Mouse (Mus musculus) ES-CJ7 (cell line): ENCODE results near the gene Gm3512.
"Not testable (repeated sequence)": the region's sequence is repeated elsewhere in the genome, so short reads cannot be mapped to it uniquely, and the experiment has no call there.

Experiments used
- DNase-seq: peaks from one replicate; pipeline ENCODE4 v3.0.0; 2011; ENCODE audit warnings: low read depth, low spot score

The Gm3512 gene

DNA sequence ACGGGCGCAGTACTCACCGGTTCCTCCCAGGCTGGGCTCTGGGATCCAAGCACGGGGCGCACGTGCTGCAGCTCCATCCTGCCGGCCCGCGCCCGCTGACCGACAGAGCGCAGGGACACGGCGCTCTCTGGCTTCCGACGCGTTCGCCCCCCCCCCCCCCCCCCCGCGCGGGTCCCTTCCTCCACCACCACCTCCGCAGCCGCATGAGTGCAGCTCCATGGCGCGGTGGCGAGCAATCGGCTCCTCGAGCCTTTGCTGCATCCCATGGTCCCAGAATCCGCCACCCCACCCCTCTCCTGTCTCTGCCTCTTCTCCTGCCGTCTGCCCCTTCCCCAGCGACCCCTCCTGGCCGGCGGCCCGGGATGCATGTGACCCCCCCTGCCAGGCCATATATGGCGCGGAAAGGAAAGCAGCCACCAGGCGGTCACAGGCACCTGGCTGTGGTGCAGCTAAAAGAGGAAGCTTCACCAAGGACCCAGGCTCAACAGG lies at the start of gene Gm3512:
TSS of gene Gm3512 (minus strand) at position 51 of the 489 bp plus-strand sequence.
- not testable (repeated sequence) for DNase-seq

DNA sequence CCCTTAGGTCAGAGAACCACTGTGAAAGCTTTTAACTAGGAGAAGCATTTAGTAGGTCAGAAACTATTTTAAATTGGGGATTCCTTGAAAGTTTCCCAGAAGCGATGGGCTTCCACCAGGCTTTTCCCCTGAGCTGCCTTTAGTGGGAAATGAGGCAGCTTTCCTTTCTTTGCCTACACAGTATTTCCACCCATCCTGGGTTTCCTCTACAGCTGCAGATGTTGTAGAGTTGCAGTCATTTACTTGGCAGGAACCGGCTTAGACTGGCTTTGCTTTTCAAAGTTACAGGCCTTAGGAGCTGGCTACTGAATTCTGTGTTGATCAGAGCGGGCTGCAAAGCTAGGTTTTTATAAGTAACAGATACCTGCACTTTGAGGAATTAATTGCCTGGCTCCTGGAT lies 25.7 kb upstream of the Gm3512 start:
- peak; percentile 4 for DNase-seq

- not testable (repeated sequence) for DNase-seq
Measured at GRCm38 (mm10) chr14:7194440-7194839, 20.1 kb upstream of the Gm3512 start, which contains the start of gene Gm16434. Gene Gm16434, minus strand, starts transcription at chr14:7194540.

DNA sequence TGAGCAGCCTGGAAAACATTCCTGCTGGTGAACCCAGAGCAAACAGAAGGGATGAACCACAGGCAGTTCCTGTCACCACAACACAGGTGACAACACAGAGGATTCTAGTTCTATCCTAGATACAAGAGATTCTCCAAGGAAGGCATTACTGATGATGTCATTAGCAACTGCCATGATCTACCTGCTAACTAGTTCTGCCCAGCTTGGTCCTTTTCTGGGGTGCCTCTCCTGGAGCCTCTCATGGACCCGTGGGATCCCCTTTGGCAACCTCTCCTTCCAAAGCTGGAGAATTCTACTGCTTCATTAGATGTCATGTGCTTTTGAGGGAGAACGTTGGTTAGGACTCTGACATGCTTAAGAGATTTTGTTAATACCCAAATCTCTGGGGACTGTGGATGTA lies 49.0 kb downstream of the Gm3512 start, which contains the start of gene Gm6676:
TSS of gene Gm6676 (minus strand) at position 101 of the 400 bp plus-strand sequence.
- DNase-seq: not testable (repeated sequence)

DNA sequence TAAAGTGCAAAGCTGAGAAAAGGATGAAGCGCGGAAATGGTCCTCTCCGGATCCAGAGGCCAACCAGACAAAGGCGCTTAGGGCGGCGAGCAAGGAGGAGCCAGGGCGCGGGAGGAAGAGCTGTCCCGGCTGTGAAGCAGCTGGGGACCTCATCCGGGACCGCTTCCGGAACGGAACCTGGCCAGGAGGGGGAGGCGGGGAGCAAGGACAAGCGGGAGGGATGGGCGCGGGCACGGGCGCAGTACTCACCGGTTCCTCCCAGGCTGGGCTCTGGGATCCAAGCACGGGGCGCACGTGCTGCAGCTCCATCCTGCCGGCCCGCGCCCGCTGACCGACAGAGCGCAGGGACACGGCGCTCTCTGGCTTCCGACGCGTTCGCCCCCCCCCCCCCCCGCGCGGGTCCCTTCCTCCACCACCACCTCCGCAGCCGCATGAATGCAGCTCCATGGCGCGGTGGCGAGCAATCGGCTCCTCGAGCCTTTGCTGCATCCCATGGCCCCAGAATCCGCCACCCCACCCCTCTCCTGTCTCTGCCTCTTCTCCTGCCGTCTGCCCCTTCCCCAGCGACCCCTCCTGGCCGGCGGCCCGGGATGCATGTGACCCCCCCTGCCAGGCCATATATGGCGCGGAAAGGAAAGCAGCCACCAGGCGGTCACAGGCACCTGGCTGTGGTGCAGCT lies 69.1 kb downstream of the Gm3512 start:
- DNase-seq: peak; percentile 1
